Mouse (Mus musculus) T-cell, adult 66 days (primary cell): Measurements from ENCODE around the gene Gm21103. TPM values are rescaled to one million over a fixed set of nuclear protein-coding genes. Genes with fewer than 3 reads are reported as not detected.

ENCODE experiments used
- total RNA-seq, 2 experiments: library from RNA; stranded (reverse); gene quantifications; 3 replicates in 1 of 2; 4 replicates in 1 of 2; pipeline ENCODE4 v1.2.4; 2023

The Gm21103 gene
- not detected for total RNA-seq

GRCm38 (mm10) chr14:6304743-6305142, at the start of gene Gm21103:
Gm21103 (minus strand) TSS chr14:6304843.

GRCm38 (mm10) chr14:6343578-6343977, 38.9 kb upstream of the Gm21103 start, which contains the start of gene Gm3618:
Gm3618 (minus strand) TSS chr14:6343678.

GRCm38 (mm10) chr14:6286931-6287715, 17.5 kb downstream of the Gm21103 start, which contains the start of gene Gm3411:
Gm3411 (minus strand) TSS chr14:6287250.

Other genes with a start within 250 kb of the Gm21103 start
- gene Gm6337, start 246.6 kb downstream of the Gm21103 start, total RNA-seq: not detected
- not detected for gene Gm8206, start 210.9 kb downstream of the Gm21103 start, total RNA-seq
- gene Gm3468, start 196.2 kb downstream of the Gm21103 start, total RNA-seq: 1 to 10 TPM in 1 of 2 experiments, under 1 TPM in 1; 0.80 to 1.8 TPM
- not detected for gene Gm3476, start 179.0 kb downstream of the Gm21103 start, total RNA-seq
- under 1 TPM in 1 of 2 experiments, not detected in 1; 0.33 TPM for gene Gm21560, start 85.6 kb downstream of the Gm21103 start, total RNA-seq
- 1 to 10 TPM in 1 of 2 experiments, not detected in 1; 1.1 TPM for gene Gm3411, start 17.6 kb downstream of the Gm21103 start, total RNA-seq
- not detected for gene Gm3618, start 38.8 kb upstream of the Gm21103 start, total RNA-seq
- not detected for gene Gm16440, start 85.5 kb upstream of the Gm21103 start, total RNA-seq
- gene Gm3591, start 107.6 kb upstream of the Gm21103 start, total RNA-seq: 1 to 10 TPM; 1.2 to 1.7 TPM
- gene Gm3594, start 139.8 kb upstream of the Gm21103 start, total RNA-seq: not detected
- not detected for gene Gm8356, start 232.4 kb upstream of the Gm21103 start, total RNA-seq